Mouse (Mus musculus): ENCODE data around the gene Ptprs.
A peak's percentile ranks its signal among the peaks of the same experiment; 100 is the strongest.

Gene Ptprs

GRCm38 (mm10) chr17:56466747-56467146 lies 9.5 kb downstream of the Ptprs start:
- no peak for DNase-seq

GRCm38 (mm10) chr17:56464817-56465216 lies 11.5 kb downstream of the Ptprs start:
- no peak for DNase-seq

- no peak for DNase-seq
These were observed 11.9 kb downstream of the Ptprs start for GRCm38 (mm10) chr17:56464345-56464744.

GRCm38 (mm10) chr17:56463500-56463899 lies 12.8 kb downstream of the Ptprs start:
- DNase-seq: no peak

- no peak for DNase-seq
These were observed 13.3 kb downstream of the Ptprs start for GRCm38 (mm10) chr17:56462835-56463455.

- peak; percentile 98 for DNase-seq
These were observed 14.2 kb downstream of the Ptprs start for GRCm38 (mm10) chr17:56461771-56462743.

- DNase-seq: no peak
These were observed 15.4 kb downstream of the Ptprs start for GRCm38 (mm10) chr17:56460876-56461275.

- DNase-seq: no peak
These were observed 18.8 kb downstream of the Ptprs start for GRCm38 (mm10) chr17:56457442-56457841.

GRCm38 (mm10) chr17:56456353-56456752 lies 19.9 kb downstream of the Ptprs start:
- no peak for DNase-seq

- no peak for DNase-seq
These were observed 22.6 kb downstream of the Ptprs start for GRCm38 (mm10) chr17:56453689-56454088.

GRCm38 (mm10) chr17:56453251-56453650 lies 23.0 kb downstream of the Ptprs start:
- no peak for DNase-seq

GRCm38 (mm10) chr17:56447716-56448115 lies 28.6 kb downstream of the Ptprs start:
- no peak for DNase-seq

GRCm38 (mm10) chr17:56445397-56445796 lies 30.9 kb downstream of the Ptprs start:
- DNase-seq: no peak

GRCm38 (mm10) chr17:56444771-56445170 lies 31.5 kb downstream of the Ptprs start:
- no peak for DNase-seq

GRCm38 (mm10) chr17:56443341-56443795 lies 32.9 kb downstream of the Ptprs start:
- DNase-seq: no peak

- DNase-seq: no peak
These were observed 34.0 kb downstream of the Ptprs start for GRCm38 (mm10) chr17:56442316-56442715.

GRCm38 (mm10) chr17:56439731-56440460 lies 36.4 kb downstream of the Ptprs start:
- DNase-seq: no peak

- DNase-seq: no peak
These were observed 44.7 kb downstream of the Ptprs start for GRCm38 (mm10) chr17:56431582-56431981.

- DNase-seq: no peak
These were observed 48.4 kb downstream of the Ptprs start for GRCm38 (mm10) chr17:56427857-56428256.

GRCm38 (mm10) chr17:56425941-56426340 lies 50.3 kb downstream of the Ptprs start:
- no peak for DNase-seq

GRCm38 (mm10) chr17:56425584-56425914 lies 50.7 kb downstream of the Ptprs start:
- DNase-seq: peak; percentile 81

- DNase-seq: peak; percentile 62
These were observed 51.3 kb downstream of the Ptprs start for GRCm38 (mm10) chr17:56424726-56425583.

All from kidney, adult 18-20 months (tissue).